Mouse (Mus musculus) gonadal fat pad, adult 2 months (tissue): ENCODE measurements around the gene Hnrnpll. TPM values are rescaled to one million over a fixed set of nuclear protein-coding genes. Genes with fewer than 3 reads are reported as not detected.
"Not testable (repeated sequence)": the region's sequence is repeated elsewhere in the genome, so short reads cannot be mapped to it uniquely, and the experiment has no call there.

ENCODE experiments used
- DNase-seq: peaks from one replicate; pipeline ENCODE4 v3.0.0-alpha.2; 2012; ENCODE audit warnings: low read depth
- polyA plus RNA-seq: library from polyadenylated mRNA; depleted of rRNA; stranded (reverse); fragments of >200 nt; gene quantifications from 2 replicates; pipeline ENCODE4 v1.2.3, GENCODE M21; 2012

Gene Hnrnpll
- polyA plus RNA-seq, 1 experiment: 14.4 TPM

DNA sequence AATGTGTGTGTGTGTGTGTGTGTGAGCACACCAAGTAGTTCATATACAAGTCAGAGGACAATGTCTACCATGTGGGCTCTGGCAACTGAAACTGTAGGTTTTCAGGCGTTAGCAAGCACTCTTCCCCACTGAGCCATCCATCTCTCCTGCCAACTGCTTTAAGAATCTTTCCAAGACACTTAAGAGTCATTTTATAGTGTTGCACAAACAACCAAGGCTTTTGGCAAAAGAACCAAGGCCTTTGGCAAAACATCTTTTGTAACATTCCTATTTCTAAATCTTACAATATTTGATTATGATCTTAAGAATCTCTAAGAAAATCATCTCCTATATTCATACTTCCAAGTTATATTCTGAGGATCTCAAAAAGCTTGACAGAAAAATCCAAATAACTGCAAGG, 2.4 kb downstream of the Hnrnpll start:
- peak; percentile 81 for DNase-seq

DNA sequence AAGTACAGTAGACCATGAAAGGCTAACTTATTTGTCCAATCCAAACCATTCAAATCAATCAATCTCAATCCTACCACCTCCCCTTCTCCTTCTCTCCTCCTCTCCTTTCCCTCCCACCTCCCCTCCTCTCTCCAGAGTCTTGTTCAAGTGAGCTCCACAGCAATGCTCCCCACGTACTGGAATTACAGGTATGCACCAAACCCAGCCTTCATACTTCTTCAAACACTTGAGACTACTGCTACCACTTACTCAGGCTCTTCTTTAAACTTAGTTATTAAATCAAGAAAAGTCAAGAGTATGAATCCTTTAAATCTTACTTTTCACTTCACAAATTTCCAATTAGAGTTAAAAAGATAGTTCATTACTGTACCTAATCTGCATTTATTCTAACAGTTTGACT, 3.6 kb downstream of the Hnrnpll start:
- DNase-seq: no peak

DNA sequence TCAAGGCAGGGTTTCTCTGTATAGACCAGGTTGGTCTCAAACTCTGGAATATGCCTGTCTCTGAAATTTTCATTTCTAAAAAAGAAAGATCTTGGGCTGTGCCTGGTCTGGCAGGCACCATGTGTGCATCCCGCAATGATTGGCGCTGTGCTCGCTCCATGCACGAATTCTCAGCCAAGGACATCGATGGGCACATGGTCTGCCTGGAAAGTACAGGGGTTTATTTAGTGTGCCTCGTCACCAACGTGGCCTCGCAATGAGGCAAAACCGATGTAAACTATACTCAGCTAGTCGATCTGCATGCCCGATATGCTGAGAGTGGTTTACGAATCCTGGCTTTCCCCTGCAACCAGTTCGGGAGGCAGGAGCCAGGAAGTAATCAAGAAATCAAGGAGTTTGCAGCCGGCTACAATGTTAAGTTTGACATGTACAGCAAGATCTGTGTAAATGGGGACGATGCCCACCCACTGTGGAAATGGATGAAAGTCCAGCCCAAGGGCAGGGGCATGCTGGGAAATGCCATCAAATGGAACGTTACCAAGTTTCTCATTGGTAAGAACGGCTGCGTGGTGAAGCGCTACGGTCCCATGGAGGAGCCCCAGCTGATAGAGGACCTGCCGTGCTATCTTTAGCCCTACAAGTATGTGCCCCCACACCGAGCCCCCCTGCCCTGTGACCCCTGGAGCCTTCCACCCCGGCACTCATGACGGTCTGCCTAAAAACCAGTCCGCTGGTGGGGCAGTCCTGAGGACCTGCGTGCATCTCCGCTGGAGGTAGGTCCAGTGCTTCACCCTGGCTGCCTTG, 8.0 kb downstream of the Hnrnpll start:
- DNase-seq: no peak

DNA sequence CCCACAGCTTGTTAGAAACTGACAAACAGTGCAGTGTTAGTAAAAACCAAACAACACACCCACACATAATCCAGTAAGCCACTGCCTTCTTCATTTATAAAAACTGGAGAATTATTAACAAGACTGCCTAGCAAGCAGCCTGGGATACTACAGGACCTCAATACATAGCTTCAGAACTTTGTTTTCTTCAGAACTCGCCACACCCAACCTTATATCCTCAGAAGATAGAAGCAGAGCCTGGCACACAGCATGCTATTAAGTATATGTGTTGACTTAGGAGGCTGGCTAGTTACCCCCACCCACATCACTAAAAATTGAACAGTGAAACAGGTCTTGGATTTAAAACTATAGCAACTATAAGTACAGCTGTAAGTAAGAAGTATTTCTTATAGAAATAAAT, 10.5 kb downstream of the Hnrnpll start:
- no peak for DNase-seq

DNA sequence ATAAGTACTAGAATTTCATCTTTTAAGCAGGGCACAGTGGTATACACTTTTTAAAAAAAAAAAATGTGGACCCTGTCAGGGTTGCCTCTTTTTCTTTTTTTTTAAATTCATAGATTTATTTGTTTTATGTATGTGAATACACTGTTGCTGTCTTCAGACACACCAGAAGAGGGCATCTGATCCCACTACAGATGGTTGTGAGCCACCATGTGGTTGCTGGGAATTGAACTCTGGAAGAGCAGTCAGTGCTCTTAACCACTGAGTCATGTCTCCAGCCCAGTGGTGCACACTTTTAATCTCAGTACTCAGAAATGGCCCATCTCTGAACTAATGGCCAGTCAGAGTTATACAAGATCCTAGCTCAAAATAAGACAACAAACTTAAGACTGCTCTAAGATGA, 12.8 kb downstream of the Hnrnpll start:
- not testable (repeated sequence) for DNase-seq

DNA sequence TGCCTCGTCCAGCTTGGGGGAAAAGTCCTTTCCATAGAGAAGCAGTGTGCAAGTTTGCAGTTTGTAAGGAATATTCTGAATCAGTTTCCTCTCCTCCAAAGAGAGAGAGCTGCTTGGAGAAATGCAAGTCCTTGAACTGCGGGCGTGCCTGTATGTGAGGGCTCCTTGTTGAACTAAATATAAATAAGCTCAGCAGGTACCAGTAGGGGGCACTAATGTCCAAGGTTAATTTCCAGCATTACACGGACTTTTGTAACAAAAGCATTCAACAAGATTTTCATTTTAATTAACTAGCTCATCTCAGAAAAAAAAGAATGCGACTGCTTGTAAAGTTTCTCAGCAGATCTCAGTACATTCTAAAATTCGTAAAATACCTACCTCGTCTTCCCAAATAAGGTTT, 13.9 kb downstream of the Hnrnpll start:
- DNase-seq: no peak

DNA sequence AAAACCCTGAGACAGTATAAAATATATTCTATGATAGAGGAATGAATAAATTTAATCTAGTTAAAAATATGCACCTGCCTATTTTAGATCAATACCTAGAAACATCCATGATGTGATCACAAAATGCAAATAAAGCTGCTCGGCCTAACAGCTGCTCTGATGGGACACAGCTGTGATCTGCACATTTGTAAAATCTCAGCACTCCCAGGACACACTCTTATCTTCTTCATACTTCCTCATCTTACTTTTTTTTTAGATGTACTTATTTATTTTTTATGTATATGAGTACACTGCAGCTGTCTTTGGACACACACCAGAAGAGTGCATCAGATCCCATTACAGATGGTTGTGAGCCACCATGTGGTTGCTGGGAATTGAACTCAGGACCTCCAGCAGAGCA, 20.4 kb downstream of the Hnrnpll start:
- DNase-seq: no peak

DNA sequence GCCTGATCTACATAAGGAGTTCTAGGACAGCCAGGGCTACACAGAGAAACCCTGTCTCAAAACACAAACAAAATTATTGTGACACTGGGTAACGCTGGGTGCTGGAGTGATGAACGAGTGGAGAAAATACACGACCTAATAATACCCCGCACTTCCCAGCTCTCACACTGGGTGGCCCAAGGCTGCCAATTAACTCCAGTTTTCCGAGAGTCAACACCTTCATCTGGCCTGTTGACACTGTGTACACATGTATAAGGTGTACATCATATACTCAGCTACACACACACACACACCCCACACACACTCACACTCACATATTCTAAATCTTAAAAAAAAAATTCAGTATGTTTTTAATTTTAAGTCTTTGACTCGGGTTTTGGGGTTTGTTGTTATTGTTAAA, 33.5 kb downstream of the Hnrnpll start:
- no peak for DNase-seq

DNA sequence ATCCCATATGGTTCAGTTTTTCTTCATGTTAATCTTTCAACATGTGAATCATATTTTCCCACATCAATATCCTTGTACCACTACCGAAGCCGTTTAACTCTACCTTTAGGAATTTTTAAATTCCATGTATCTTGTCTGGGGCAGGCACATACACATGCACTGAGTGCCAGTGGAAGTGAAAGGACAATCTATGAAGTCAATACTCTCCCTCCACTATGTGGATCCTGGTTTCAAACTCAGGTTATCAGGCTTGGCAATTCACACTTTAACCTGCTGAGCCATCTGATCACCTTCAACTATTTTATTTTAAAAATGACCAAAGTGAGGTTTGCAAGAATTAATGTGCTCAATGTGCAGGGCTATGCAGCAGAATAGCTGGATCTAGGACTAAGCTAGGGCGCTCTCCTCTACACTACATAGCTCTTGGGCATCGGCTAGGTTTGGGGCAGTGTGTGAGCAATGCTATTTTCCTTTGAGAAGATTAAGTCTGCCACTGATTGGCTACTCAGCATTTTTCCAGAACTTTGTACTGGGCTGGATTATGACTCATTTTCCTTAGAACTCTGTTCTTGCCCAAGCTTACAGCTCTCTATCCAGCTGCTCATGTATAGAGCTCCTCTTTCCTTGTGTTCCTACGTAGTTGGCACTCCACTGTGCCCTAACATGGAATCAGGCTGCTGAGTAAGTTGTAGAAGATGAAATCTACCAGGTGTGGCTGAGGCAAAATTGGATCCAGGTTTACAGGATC, 35.8 kb downstream of the Hnrnpll start:
- no peak for DNase-seq

DNA sequence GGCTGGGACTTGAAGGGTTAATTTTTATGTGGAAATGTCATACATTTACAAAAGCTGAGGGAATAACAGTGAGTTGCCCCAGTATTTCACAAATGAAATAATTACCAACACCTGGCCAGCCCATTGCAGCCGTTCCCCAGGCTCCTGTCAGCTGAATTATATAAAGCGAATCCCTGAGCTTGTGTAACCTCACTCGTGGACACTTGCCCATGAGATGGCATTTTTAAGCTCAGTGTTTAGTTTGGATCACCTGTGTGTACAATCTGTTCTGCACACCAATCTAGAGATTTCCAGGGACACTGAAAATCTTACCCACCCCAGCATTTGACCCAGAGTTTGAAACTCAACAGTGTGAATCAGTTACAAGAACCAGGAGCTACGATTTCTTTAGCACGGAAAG, 40.0 kb downstream of the Hnrnpll start:
- peak; percentile 83 for DNase-seq

DNA sequence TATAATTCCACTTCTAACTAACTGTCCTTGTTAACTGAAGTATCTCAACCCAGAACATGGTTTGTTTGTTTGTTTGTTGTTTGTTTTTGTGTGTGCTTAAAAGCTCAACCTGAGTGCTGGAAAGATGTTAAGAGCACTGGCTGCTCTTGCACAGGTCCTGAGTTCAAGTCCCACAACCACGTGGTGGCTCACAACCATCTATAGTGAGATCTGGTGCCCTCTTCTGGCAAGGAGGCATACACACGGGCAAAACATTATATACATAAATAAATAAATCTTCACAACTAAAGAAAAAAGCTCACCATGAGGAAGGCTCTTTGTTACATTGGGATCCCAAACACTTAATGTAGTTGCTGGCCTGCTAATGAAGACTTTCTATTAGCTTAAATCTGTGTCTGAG, 41.6 kb downstream of the Hnrnpll start:
- no peak for DNase-seq

DNA sequence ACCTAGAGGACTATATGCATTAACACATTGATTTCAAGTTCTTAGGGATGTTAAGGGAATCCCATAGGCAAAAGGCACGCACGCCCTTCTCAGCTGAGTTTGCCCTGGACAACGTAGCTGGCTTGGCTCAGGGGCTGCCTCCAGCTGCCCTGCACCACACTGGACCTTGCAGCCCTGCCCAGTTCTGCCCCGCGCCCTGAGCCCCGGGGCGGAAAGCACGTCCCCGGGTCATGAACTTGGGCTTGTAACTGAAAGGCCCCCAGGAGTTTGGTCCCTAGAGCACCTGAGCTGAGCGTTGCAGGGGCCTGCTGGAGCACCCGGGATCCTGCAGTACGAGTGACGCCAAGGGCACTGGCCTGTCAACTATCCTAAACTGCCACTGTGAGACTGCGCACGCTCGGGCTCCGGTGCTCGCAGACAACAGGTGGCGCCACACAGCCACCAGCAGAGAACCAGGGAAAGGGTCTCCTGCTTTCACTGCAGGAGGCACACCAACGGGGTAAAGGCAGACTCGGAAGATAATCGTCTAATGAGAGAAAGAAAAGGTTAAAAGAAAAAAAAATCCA, 43.1 kb downstream of the Hnrnpll start:
- no peak for DNase-seq

DNA sequence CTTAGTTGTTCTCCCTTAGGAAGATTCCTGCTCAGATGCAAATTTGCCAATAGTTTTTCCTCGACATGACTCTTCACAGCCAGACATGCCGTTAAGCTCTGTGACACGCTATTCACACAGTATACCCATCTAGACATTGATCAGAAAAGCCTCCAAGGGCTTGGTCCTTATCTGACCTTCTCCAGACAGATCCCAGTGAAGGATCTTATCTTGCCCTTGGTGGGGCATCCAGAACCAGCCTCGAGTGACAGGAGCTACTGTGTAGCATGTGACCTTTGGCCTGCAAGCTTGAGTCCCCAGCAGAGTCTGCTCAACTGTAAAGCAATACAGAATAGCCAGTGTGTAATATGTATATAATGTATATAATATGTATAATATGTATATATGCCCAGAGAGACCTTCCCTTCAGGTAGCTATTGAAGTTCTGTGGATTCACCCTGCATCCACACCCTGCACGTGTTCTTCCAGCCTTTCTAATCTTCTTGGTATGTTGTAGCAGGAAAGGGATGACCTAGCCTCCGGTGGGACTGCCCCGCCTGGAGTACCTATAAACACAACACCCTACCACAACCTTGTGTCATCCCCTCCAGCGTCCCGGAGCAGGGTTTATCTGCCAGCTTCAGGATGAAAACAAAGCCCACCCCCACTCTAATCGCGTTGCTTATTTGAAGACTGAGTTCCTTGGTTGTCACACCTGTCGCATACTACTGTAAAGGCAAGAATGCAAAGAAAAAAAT, 43.7 kb downstream of the Hnrnpll start:
- DNase-seq: no peak

DNA sequence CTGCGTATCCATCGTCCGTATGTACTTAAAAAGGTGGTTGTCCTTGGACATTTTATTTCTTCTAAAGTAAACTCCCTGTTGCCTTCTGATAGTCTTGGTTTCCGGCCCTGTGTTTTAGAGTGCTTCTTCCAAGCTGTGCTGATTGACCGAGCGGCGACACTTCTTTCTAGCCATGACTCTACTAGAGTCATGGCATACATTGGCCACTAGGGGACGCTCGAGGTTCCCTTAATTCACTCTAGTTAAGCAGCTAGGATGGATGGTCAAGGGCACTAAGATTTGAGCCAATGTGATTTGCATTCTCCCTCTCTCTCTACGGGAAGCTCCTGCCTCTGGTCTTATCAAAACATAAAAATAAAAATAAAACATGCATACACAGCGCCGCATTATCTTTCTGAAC, 44.7 kb downstream of the Hnrnpll start:
- no peak for DNase-seq

DNA sequence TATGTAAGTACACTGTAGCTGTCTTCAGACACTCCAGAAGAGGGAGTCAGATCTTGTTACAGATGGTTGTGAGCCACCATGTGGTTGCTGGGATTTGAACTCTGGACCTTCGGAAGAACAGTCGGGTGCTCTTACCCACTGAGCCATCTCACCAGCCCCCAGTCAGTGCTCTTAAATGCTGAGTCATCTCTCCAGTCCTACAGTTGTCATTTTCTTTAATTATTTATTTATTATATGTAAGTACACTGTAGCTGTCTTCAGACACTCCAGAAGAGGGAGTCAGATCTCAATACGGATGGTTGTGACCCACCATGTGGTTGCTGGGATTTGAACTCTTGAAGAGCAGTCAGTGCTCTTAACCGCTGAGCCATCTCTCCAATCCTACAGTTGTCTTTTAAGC, 45.7 kb downstream of the Hnrnpll start:
- not testable (repeated sequence) for DNase-seq

DNA sequence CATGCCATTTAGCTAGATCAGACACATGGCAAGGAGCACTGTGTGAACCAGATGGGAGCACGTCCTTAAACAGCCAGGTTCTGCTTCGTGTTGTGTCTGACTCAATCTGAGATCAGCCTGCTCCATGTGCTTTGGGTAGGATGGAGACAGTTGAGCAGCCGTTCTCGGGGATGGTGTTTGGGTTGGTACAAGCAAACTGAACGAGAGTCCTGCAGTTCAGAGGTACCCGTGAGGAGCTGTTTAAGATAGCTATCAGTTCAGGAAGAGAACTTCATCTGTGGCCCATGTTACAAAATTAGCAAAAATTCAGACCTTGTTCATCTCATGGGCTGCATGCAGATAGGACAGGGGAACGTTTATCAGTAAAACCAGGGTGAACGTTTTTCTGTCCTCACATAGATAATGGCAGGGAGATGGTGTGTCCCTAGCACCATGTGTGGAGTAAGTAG, 47.7 kb downstream of the Hnrnpll start:
- DNase-seq: no peak

DNA sequence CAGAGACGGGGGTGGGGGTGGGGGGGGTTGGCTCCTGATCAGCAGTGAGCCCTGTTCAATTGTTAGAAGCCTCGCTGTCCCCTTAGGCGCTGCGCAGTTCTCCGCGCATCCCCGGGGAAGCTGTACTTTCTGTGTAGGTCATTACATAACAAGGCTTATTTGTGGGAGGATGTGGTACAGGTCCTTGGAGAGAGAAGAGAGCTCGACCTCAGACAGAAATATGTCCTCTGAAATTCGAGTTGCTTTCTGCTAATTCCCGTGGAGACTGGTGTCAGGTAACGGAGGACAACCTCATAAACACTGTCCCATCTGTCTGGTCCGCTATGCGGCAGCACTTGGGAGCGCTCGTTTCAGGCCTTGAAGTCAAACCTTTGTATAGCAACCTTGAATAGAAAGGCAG, 52.2 kb downstream of the Hnrnpll start:
- no peak for DNase-seq

DNA sequence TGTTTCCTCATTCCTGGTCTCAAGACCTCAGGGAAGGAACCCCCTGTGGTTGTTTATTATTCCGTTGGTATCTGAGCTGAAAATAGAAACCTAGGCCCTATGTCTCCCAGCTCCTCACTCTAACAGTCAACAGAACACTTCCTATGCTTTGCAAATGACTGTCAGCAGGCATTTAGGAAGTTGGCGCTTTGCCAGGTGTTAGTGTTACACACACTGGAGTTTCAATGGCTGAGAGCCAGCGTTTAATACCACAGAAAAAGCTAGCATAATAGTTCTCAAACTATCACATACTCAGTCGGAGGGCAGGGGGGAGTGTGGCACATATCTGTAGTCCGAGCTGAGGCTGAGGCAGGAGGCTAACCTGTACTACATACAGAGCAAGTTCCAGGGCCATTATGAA, 53.3 kb downstream of the Hnrnpll start:
- no peak for DNase-seq

DNA sequence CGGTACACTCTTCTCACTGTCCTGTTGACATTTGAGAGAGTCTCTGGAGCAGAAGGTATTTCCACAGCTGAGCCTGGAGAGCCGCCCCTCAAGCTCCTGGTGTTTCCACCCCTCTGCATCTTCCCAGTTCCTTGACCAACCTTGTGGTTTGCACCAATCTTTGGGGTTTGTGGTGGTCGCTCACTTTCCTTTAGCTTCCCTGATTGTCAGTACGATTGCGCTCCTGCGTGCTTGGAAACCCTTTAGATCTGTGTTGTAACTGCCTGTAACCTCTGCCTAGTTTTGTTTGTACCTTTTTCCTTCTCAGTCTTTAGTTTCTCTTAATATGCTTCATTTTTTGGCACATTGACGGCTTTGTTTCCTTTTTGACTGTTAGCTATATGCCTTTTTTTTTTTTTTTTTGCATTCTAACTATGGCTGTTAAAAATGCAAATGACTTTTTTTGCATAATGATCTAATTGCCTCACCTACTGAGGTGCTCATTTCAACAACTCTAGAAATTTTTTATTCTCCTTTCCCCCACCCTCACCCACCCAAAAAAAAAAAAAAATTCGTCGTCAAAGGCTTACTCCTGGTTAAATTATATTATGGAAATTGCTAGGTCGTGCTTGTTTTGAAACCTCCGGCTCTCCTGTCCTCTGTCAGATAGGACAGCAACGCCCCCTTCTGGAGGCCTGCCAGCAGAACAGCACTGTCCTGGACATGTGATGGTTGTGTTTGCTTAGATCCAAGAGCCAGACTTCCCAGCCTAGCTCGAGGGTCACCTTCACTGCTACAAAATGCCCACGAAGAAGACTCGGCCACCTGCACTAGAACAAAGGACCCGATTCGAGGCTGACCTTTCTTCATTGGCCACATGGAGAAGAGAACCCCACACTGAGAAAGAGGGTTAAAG, 57.5 kb downstream of the Hnrnpll start:
- DNase-seq: no peak

DNA sequence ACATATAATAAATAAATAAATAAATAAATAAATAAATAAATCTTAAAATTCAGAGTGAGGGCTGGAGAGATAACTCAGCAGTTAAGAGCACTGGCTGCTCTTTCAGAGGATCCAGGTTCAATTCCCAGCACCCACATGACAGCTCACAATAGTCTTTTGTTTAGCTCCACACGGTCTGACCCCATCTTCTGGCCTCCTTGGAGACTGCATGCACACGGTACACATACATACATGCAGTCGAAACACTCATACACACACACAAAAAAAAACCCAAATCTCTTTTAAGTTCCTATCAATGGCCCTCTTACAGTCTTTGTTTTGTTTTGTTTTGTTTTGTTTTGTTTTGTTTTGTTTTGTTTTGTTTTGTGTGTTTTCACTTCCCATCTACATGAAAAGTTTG, 58.3 kb downstream of the Hnrnpll start:
- not testable (repeated sequence) for DNase-seq

DNA sequence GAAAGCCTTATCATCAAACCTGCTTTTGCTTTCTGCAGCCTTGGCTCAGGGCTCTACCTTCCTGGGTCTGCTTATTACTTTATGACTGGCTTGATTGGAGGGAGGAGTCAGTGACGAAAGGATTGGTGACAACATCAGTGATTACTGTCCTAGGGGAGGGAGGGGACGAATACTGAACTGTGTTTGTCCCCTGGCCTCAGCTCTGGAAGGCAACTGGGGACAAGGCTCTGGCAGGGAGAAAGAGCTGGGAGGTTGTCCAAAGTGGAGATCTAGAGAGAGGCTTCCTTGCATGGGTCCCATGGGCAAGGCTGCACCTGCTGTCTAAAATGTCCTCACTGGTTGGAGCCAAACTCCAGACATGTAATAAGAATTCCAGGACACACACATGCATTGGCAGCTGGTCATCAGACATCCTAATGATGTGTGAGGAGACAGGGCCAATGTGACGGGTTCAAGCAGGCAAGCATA, 59.7 kb downstream of the Hnrnpll start:
- no peak for DNase-seq
